Mouse (Mus musculus): ENCODE results near the gene Gabrr1. TPM values are rescaled to one million over a fixed set of nuclear protein-coding genes. Genes with fewer than 3 reads are reported as not detected.

Gabrr1 gene
- 0.06 TPM in 1 of 2 replicates, not detected in the other for polyA plus RNA-seq (2012; rRNA removed)

DNA sequence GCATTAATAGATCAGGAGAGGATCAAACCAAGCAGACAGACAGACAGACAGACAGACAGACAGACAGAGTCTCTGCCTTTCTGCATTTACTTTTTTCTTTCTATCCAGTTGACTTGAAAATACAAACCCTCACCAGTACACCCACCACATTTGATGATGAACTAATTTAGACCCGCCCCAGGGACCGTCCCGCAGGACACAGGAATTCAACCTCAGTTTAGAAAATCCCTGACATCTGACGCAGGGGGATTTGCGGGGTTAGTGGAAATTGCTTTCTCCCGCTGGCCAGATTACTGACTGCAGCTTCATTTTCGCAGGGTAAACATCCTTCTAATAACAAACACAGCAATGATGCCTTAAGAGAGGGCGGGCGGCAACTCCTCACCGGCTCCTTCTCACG, at the start of gene Gabrr1:
TSS of gene Gabrr1 (plus strand) at position 301 of the 400 bp plus-strand sequence.

GRCm38 (mm10) chr4:33189735-33190036, 57.4 kb downstream of the Gabrr1 start, which contains the start of gene Pm20d2:
Gene Pm20d2 (minus strand): TSS chr4:33189737.

GRCm38 (mm10) chr4:33208881-33209841, 76.8 kb downstream of the Gabrr1 start, which contains the start of gene Srsf12:
Gene Srsf12 (plus strand): TSS chr4:33208991.

Other genes with a start within 250 kb of the Gabrr1 start
- gene Ankrd6, start 181.7 kb upstream of the Gabrr1 start, polyA plus RNA-seq (2012; rRNA removed), result 0.70 and 0.73 TPM in 2 replicates
- gene Rragd, start 149.5 kb upstream of the Gabrr1 start, polyA plus RNA-seq (2012; rRNA removed), result 0.79 and 0.91 TPM in 2 replicates
- 14.6 and 16.7 TPM in 2 replicates for gene Ube2j1, start 101.1 kb upstream of the Gabrr1 start, polyA plus RNA-seq (2012; rRNA removed)
- gene Gabrr2, start 69.5 kb upstream of the Gabrr1 start, polyA plus RNA-seq (2012; rRNA removed), result 0.34 and 0.76 TPM in 2 replicates
- 7.0 and 7.6 TPM in 2 replicates for gene Pm20d2, start 57.2 kb downstream of the Gabrr1 start, polyA plus RNA-seq (2012; rRNA removed)
- 0.38 and 0.41 TPM in 2 replicates for gene Srsf12, start 76.5 kb downstream of the Gabrr1 start, polyA plus RNA-seq (2012; rRNA removed)
- 106 and 120 TPM in 2 replicates for gene Pnrc1, start 157.6 kb downstream of the Gabrr1 start, polyA plus RNA-seq (2012; rRNA removed)
- gene Rngtt, start 177.8 kb downstream of the Gabrr1 start, polyA plus RNA-seq (2012; rRNA removed), result 1.7 and 1.9 TPM in 2 replicates

Data from colon, adult 2 months (tissue).